8 mouse cellular contexts compared by ENCODE assay signal in the genomic region with DNA sequence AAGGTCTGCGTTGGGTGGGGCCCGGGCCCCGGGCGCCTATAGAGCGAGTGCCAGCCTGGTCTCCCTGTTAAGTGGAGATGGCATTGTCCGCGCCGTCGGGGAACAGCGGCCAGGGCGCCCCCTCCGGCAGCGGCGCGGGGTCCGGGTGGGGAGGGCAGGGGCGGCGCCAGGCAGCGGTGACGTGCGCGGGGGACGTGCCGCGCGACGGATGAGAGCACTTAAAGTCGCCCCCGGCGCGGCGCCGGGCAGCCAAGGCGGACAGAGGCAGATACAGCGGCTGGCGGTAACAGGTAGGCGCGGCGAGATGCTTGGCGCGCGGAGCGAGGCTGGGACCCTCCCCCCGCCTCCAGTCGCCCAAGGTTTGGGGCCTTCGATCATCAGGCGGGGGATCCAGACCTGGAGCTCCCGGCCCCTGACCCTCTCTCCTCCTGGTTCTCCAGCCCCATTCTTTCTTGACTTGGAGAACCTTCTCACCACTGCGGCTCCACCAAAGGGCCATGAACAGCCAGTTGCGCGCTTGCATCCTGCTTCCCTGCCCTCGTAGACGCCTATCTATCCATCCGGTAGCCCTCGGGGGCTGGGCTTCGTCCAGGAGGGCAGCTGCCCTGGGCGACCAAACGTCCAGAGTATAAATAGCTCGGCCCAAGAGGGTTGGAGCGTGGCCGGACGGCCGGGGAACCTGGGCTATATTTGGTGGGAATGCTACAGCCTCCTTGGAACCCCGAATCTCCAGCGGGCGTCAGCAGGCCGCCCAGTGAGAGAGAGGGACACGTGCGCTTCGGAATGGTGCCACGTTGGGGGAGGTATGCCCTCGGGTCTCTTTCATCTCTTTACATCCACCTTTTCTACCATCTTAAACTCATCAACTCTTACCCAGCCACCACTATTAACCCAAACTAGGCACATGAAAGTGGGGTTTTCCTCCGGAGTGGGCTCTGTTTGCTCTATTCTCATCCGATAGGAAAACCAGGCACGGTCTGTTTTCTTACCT. TPM values are rescaled to one million over a fixed set of nuclear protein-coding genes. Genes with fewer than 3 reads are reported as not detected.
A peak's percentile ranks its signal among the peaks of the same experiment; 100 is the strongest.
DNase-seq lines count a peak whose midpoint lies in the region; ATAC-seq and TF ChIP-seq lines count a peak whose summit lies in the region.

No protein-coding gene starts in this region.

- no peak for TF ChIP-seq CTCF in testis, adult 2 months (IDR thresholded peaks at IDR 0.05; ENCODE audit: control insufficient read depth, insufficient read depth, insufficient replicate concordance, low read depth, low read length)

- no peaks in the 10 kb centered on the region for H3K36me3 ChIP-seq in testis, adult 2 months (ENCODE audit: control insufficient read depth, insufficient read depth, low read length)
- H3K36me3 ChIP-seq in embryonic facial prominence, embryonic 14.5 days (ENCODE audit: control insufficient read depth, insufficient read depth, low read length): no peaks in the 10 kb centered on the region
- H3K36me3 ChIP-seq in liver, embryonic 11.5 days (ENCODE audit: control insufficient read depth, insufficient read depth, low read length): no peaks in the 10 kb centered on the region; the same call in 1 of the 2 replicates

- no peaks in the 10 kb centered on the region for H3K9me3 ChIP-seq in embryonic facial prominence, embryonic 14.5 days (ENCODE audit: control insufficient read depth, low read length)
- no peaks in the 10 kb centered on the region for H3K9me3 ChIP-seq in liver, embryonic 11.5 days (ENCODE audit: control insufficient read depth, low read length)

- H3K27me3 ChIP-seq in testis, adult 2 months (ENCODE audit: control insufficient read depth, insufficient read depth, low read length): no peaks in the 10 kb centered on the region
- H3K27me3 ChIP-seq in embryonic facial prominence, embryonic 14.5 days (replicated peaks; ENCODE audit: control insufficient read depth, insufficient read depth, low read length): 0 out of 2 replicates have a peak, but pooled peaks cover 5% of the 10 kb centered on the region
- H3K27me3 ChIP-seq in liver, embryonic 11.5 days (replicated peaks; ENCODE audit: control insufficient read depth, insufficient read depth, low read length): no peaks in the 10 kb centered on the region

- no peak for DNase-seq in testis, postnatal 14 days (ENCODE audit: low spot score)
- peak; percentile 79 for DNase-seq in embryonic facial prominence, embryonic 14.5 days (ENCODE audit: low spot score)
- peak; percentile 51 to 54 for DNase-seq in heart, postnatal 36 days
- peak; percentile 83 for DNase-seq in liver, embryonic 11.5 days (ENCODE audit: low spot score)
- peak; percentile 69 for DNase-seq in naive thymus-derived CD4-positive, alpha-beta T cell, adult 2 months (ENCODE audit: low read depth)
- DNase-seq in frontal cortex, postnatal 14 days (ENCODE audit: low spot score in 2 of 2): no peak
- DNase-seq in left cerebral cortex, adult 11 months (ENCODE audit: low spot score): no peak

- peak overlapping the region; percentile 65 for H3K9ac ChIP-seq in embryonic facial prominence, embryonic 14.5 days (ENCODE audit: low read depth, low read length)
- H3K9ac ChIP-seq in liver, embryonic 11.5 days (ENCODE audit: low read depth, low read length): peak overlapping the region; percentile 97

- intact Hi-C loops in heart, postnatal 36 days (cut with DNase I): no loop called here

- H3K4me2 ChIP-seq in embryonic facial prominence, embryonic 14.5 days (ENCODE audit: low read depth, low read length): peak overlapping the region; percentile 65
- peak overlapping the region; percentile 90 for H3K4me2 ChIP-seq in liver, embryonic 11.5 days

- peak overlapping the region; percentile 56 for H3K4me3 ChIP-seq in testis, adult 2 months (ENCODE audit: control insufficient read depth, low read depth, low read length)
- H3K4me3 ChIP-seq in embryonic facial prominence, embryonic 14.5 days (ENCODE audit: low read depth, low read length): peak overlapping the region; percentile 53
- H3K4me3 ChIP-seq in liver, embryonic 11.5 days (ENCODE audit: low read depth, low read length): peak overlapping the region; percentile 87

- no peak for TF ChIP-seq POLR2A in testis, adult 2 months (IDR thresholded peaks at IDR 0.05; ENCODE audit: control insufficient read depth, low read depth, low read length)

- WGBS in embryonic facial prominence, embryonic 14.5 days: 3% methylated on average over 35 of the region's 75 CpGs
- 2% methylated on average over 75 of the region's 75 CpGs for WGBS in liver, embryonic 11.5 days

- peak; percentile 66 for ATAC-seq in embryonic facial prominence, embryonic 14.5 days (ENCODE audit: low read depth)
- ATAC-seq in liver, embryonic 11.5 days (replicated peaks; ENCODE audit: low FRiP score): peak; percentile 42

- H3K27ac ChIP-seq in testis, adult 2 months (ENCODE audit: control insufficient read depth, insufficient read depth, low read depth, low read length): no peak overlapping the region
- peak overlapping the region; percentile 63 for H3K27ac ChIP-seq in embryonic facial prominence, embryonic 14.5 days (replicated peaks; ENCODE audit: low read depth, low read length)
- peak overlapping the region; percentile 91 for H3K27ac ChIP-seq in liver, embryonic 11.5 days (ENCODE audit: low read depth, low read length)

- H3K4me1 ChIP-seq in testis, adult 2 months (ENCODE audit: control insufficient read depth, insufficient read depth, low read length): peaks cover 36% of the 10 kb centered on the region
- peaks cover 20% of the 10 kb centered on the region; the same call in 1 of the 2 replicates for H3K4me1 ChIP-seq in embryonic facial prominence, embryonic 14.5 days (ENCODE audit: control insufficient read depth, insufficient read depth, low read length)
- H3K4me1 ChIP-seq in liver, embryonic 11.5 days (replicated peaks; ENCODE audit: control insufficient read depth, insufficient read depth, low read length): peaks cover 28% of the 10 kb centered on the region

RNA-seq across cellular contexts. Expression of a gene that starts 0.9 kb away (rescaled TPM):
- polyA plus RNA-seq in testis, adult 2 months (2012; rRNA removed): 3.7 and 4.4 TPM in 2 replicates
- 35.2 and 39.9 TPM in 2 replicates for polyA plus RNA-seq in embryonic facial prominence, embryonic 14.5 days (2014; fragmentation: Nextera tagmentation; extraction: Ambion mirVana)
- 1 to 10 TPM; 1.3 to 1.9 TPM for total RNA-seq in heart, postnatal 36 days (2021)
- polyA plus RNA-seq in liver, embryonic 11.5 days (2014; fragmentation: Nextera tagmentation; extraction: Ambion mirVana): 257 and 272 TPM in 2 replicates

RNA-seq across cellular contexts. Expression of a gene that starts 16.5 kb away (rescaled TPM):
- polyA plus RNA-seq in testis, adult 2 months (2012; rRNA removed): 34.6 and 37.5 TPM in 2 replicates
- 4.6 and 5.5 TPM in 2 replicates for polyA plus RNA-seq in embryonic facial prominence, embryonic 14.5 days (2014; fragmentation: Nextera tagmentation; extraction: Ambion mirVana)
- total RNA-seq in heart, postnatal 36 days (2021): 1 to 10 TPM in 1 of 2 experiments, under 1 TPM in 1; 0.79 to 1.6 TPM
- 4.2 and 4.7 TPM in 2 replicates for polyA plus RNA-seq in liver, embryonic 11.5 days (2014; fragmentation: Nextera tagmentation; extraction: Ambion mirVana)

RNA-seq across cellular contexts. Expression of a gene that starts 42.0 kb away (rescaled TPM):
- polyA plus RNA-seq in testis, adult 2 months (2012; rRNA removed): 97.0 and 111 TPM in 2 replicates
- polyA plus RNA-seq in embryonic facial prominence, embryonic 14.5 days (2014; fragmentation: Nextera tagmentation; extraction: Ambion mirVana): 59.6 and 65.2 TPM in 2 replicates
- 10 to 100 TPM; 57.9 to 64.8 TPM for total RNA-seq in heart, postnatal 36 days (2021)
- 62.2 and 66.5 TPM in 2 replicates for polyA plus RNA-seq in liver, embryonic 11.5 days (2014; fragmentation: Nextera tagmentation; extraction: Ambion mirVana)

Comparison
In these comparisons a context has a peak if more than half of its experiments do, and no peak if none do; other contexts are left out.
1. DNase-seq: peak in embryonic facial prominence, embryonic 14.5 days (single experiment), heart, postnatal 36 days (2 of 2), liver, embryonic 11.5 days (single experiment) and naive thymus-derived CD4-positive, alpha-beta T cell, adult 2 months (single experiment); none in testis, postnatal 14 days (single experiment), frontal cortex, postnatal 14 days (0 of 2) and left cerebral cortex, adult 11 months (single experiment).
2. Peak in every context shown above with its lines, with median percentiles within 50 percentile points of each other: H3K4me3 ChIP-seq.